ENCODE assay signal across 26 mouse cellular contexts in genomic region chr9:75480536-75481075, GRCm38 (mm10). TPM values are rescaled to one million over a fixed set of nuclear protein-coding genes. Genes with fewer than 3 reads are reported as not detected.
DNase-seq lines count a peak whose midpoint lies in the region; ATAC-seq lines count a peak whose summit lies in the region.
"Had no signal": no experiment of that assay in that cellular context is flagged by ENCODE, and none has a peak within 500 bp of the region (broad histone marks: within the 10 kb centered on the region; RNA-seq: fewer than 3 reads in every experiment).

No protein-coding gene starts in this region.

- no peaks in the 10 kb centered on the region for H3K9me3 ChIP-seq in forebrain, embryonic 15.5 days
- no peaks in the 10 kb centered on the region for H3K9me3 ChIP-seq in forebrain, embryonic 13.5 days (replicated peaks)
- H3K9me3 ChIP-seq in kidney, embryonic 15.5 days (replicated peaks) = no peaks in the 10 kb centered on the region
- no peaks in the 10 kb centered on the region for H3K9me3 ChIP-seq in neural tube, embryonic 15.5 days (replicated peaks)
- H3K9me3 ChIP-seq: heart, embryonic 13.5 days; hindbrain, embryonic 12.5 days; limb, embryonic 13.5 days; liver, embryonic 12.5 days; midbrain, embryonic 13.5 days; neural tube, embryonic 13.5 days had no signal

- 79% methylated on average over 5 of the region's 5 CpGs for WGBS in forebrain, embryonic 15.5 days
- WGBS in forebrain, embryonic 13.5 days = 92% methylated on average over 5 of the region's 5 CpGs
- 93% methylated on average over 5 of the region's 5 CpGs for WGBS in kidney, embryonic 15.5 days
- 93% methylated on average over 5 of the region's 5 CpGs for WGBS in neural tube, embryonic 15.5 days

- no peaks in the 10 kb centered on the region; the same call in 1 of the 2 replicates for H3K36me3 ChIP-seq in forebrain, embryonic 15.5 days
- H3K36me3 ChIP-seq in forebrain, embryonic 13.5 days (ENCODE audit: poor library complexity, severe bottlenecking) = peaks cover 13% of the 10 kb centered on the region
- H3K36me3 ChIP-seq in kidney, embryonic 15.5 days = peaks cover 5% of the 10 kb centered on the region
- peaks cover 17% of the 10 kb centered on the region; the same call in 1 of the 2 replicates for H3K36me3 ChIP-seq in neural tube, embryonic 15.5 days
- H3K36me3 ChIP-seq: limb, embryonic 13.5 days; liver, embryonic 12.5 days had no signal

- DNase-seq in kidney, postnatal 25 days = no peak
- DNase-seq in right cerebral cortex, adult 18-20 months = peak; percentile 26
- DNase-seq in right cerebral cortex, postnatal 25 days = no peak
- DNase-seq: adrenal gland, postnatal 25 days; B cell, adult 2 months; cerebellum, adult 8-10 months; cerebellum, postnatal 25 days; heart, postnatal 14 days; kidney, adult 11 months; kidney, postnatal 36 days; liver, postnatal 0 days; lung, postnatal 36 days; right cerebral cortex, postnatal 14 days; thymus, adult 18-20 months; thymus, postnatal 4 days had no signal

- peaks cover 8% of the 10 kb centered on the region; the same call in 1 of the 2 replicates for H3K4me1 ChIP-seq in forebrain, embryonic 15.5 days
- peaks cover 10% of the 10 kb centered on the region; the same call in 1 of the 2 replicates for H3K4me1 ChIP-seq in forebrain, embryonic 13.5 days
- H3K4me1 ChIP-seq in kidney, embryonic 15.5 days = no peaks in the 10 kb centered on the region
- no peaks in the 10 kb centered on the region for H3K4me1 ChIP-seq in neural tube, embryonic 15.5 days
- H3K4me1 ChIP-seq: heart, embryonic 13.5 days; liver, embryonic 12.5 days; neural tube, embryonic 13.5 days had no signal

- H3K4me3 ChIP-seq in forebrain, embryonic 15.5 days = no peak overlapping the region
- H3K4me3 ChIP-seq in forebrain, embryonic 13.5 days = no peak overlapping the region
- H3K4me3 ChIP-seq in kidney, embryonic 15.5 days (replicated peaks) = no peak overlapping the region
- H3K4me3 ChIP-seq in neural tube, embryonic 15.5 days (replicated peaks) = no peak overlapping the region
- H3K4me3 ChIP-seq: heart, embryonic 13.5 days; hindbrain, embryonic 12.5 days; limb, embryonic 13.5 days; liver, embryonic 12.5 days; midbrain, embryonic 13.5 days; neural tube, embryonic 13.5 days had no signal

- peak; percentile 41; the same call in 1 of the 2 replicates for ATAC-seq in forebrain, embryonic 15.5 days (replicated peaks)
- ATAC-seq in forebrain, embryonic 13.5 days = no peak
- 0 out of 2 replicates have a peak, but pooled peaks have one; percentile 40 for ATAC-seq in kidney, embryonic 15.5 days (replicated peaks; ENCODE audit: low FRiP score)
- no peak for ATAC-seq in neural tube, embryonic 15.5 days (ENCODE audit: low FRiP score)
- ATAC-seq: inflammation-experienced regulatory T-cells, adult 6 months; liver, embryonic 12.5 days; liver, postnatal 0 days; midbrain, embryonic 13.5 days had no signal

- H3K27me3 ChIP-seq in forebrain, embryonic 15.5 days = no peaks in the 10 kb centered on the region
- H3K27me3 ChIP-seq in forebrain, embryonic 13.5 days = no peaks in the 10 kb centered on the region
- no peaks in the 10 kb centered on the region for H3K27me3 ChIP-seq in kidney, embryonic 15.5 days
- H3K27me3 ChIP-seq in neural tube, embryonic 15.5 days (replicated peaks) = no peaks in the 10 kb centered on the region
- H3K27me3 ChIP-seq: heart, embryonic 13.5 days; hindbrain, embryonic 12.5 days; limb, embryonic 13.5 days; liver, embryonic 12.5 days; midbrain, embryonic 13.5 days; neural tube, embryonic 13.5 days had no signal

- H3K9ac ChIP-seq in forebrain, embryonic 15.5 days (replicated peaks) = no peak overlapping the region
- H3K9ac ChIP-seq in forebrain, embryonic 13.5 days = no peak overlapping the region
- no peak overlapping the region for H3K9ac ChIP-seq in kidney, embryonic 15.5 days
- no peak overlapping the region for H3K9ac ChIP-seq in neural tube, embryonic 15.5 days (replicated peaks)
- H3K9ac ChIP-seq: heart, embryonic 13.5 days; hindbrain, embryonic 12.5 days; limb, embryonic 13.5 days; liver, embryonic 12.5 days; liver, postnatal 0 days; midbrain, embryonic 13.5 days; neural tube, embryonic 13.5 days had no signal

- no peak overlapping the region for H3K27ac ChIP-seq in forebrain, embryonic 15.5 days (replicated peaks)
- H3K27ac ChIP-seq in forebrain, embryonic 13.5 days = no peak overlapping the region
- no peak overlapping the region for H3K27ac ChIP-seq in kidney, embryonic 15.5 days
- no peak overlapping the region for H3K27ac ChIP-seq in neural tube, embryonic 15.5 days (replicated peaks)
- H3K27ac ChIP-seq: heart, embryonic 13.5 days; hindbrain, embryonic 12.5 days; limb, embryonic 13.5 days; liver, embryonic 12.5 days; midbrain, embryonic 13.5 days; neural tube, embryonic 13.5 days had no signal

- no peak overlapping the region for H3K4me2 ChIP-seq in forebrain, embryonic 15.5 days (replicated peaks)
- no peak overlapping the region for H3K4me2 ChIP-seq in forebrain, embryonic 13.5 days
- no peak overlapping the region for H3K4me2 ChIP-seq in kidney, embryonic 15.5 days
- no peak overlapping the region for H3K4me2 ChIP-seq in neural tube, embryonic 15.5 days
- H3K4me2 ChIP-seq: heart, embryonic 13.5 days; hindbrain, embryonic 12.5 days; limb, embryonic 13.5 days; liver, embryonic 12.5 days; midbrain, embryonic 13.5 days; neural tube, embryonic 13.5 days had no signal

RNA-seq across cellular contexts. Expression of gene Leo1, which starts 39.3 kb away (rescaled TPM):
- polyA plus RNA-seq in forebrain, embryonic 15.5 days (2015; fragmentation: Nextera tagmentation; extraction: Ambion mirVana) = 40.6 and 40.7 TPM in 2 replicates
- 44.2 and 44.5 TPM in 2 replicates for polyA plus RNA-seq in forebrain, embryonic 13.5 days (2015; fragmentation: Nextera tagmentation; extraction: Ambion mirVana)
- 42.9 and 43.4 TPM in 2 replicates for polyA plus RNA-seq in kidney, embryonic 15.5 days (2015; fragmentation: Nextera tagmentation; extraction: Ambion mirVana)
- 39.9 and 43.4 TPM in 2 replicates for polyA plus RNA-seq in neural tube, embryonic 15.5 days (2015; fragmentation: Nextera tagmentation; extraction: Ambion mirVana)

Comparison
In these comparisons a context has a peak if more than half of its experiments do, and no peak if none do; other contexts are left out.
1. ATAC-seq: peak in forebrain, embryonic 15.5 days (single experiment) and kidney, embryonic 15.5 days (single experiment); none in forebrain, embryonic 13.5 days (single experiment) and neural tube, embryonic 15.5 days (single experiment).